Mouse (Mus musculus): ENCODE results near the gene Creb3l2.

Creb3l2 gene

DNA sequence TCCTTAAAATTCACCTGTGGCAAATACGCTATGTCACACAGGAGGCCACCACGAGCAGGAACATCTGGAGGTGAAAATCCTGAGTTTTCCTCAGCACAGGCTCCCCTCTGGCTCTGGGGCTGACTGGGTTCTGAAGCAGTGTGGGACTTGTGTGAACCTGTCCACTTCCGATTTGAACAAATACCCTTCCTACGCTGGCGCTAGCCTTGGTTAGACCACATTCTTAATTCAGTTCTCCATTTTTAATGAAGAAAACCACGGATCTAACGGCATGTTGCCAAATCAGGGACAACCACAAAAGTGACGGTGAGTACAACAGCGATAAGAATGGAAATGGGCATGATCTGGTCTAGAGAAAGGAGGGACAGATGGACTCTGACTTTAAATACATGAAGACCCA lies 157.1 kb downstream of the Creb3l2 start:
- POLR2A ChIA-PET = no interaction called here

DNA sequence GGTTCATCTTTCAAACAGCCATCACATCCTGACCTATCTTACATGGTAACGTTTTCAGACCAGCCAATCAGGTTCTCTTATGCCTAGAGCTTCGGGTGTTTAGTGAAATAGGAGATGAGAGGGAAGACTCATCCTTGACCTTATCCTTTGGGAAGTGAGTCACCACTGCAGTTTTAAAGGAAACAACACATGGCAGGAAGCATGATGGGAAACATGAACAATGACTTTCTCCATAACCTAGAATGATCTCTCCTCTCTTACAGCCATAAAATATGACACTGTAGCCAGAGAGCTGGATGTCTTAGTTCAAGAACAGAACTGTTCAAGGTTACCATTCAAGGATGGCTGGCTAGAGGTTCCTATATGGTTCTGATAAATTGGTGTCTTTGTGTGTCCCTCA lies 158.6 kb downstream of the Creb3l2 start:
- ChIA-PET CTCF (no interaction called here), POLR2A (interaction anchor here in 1 of 4 experiments (0.7 kb wide), 1 partner anchor 270 kb away, joined by 3 read pairs; no protein-coding TSS in a partner anchor)

More for the DNA sequence above, 157.1 kb downstream of the Creb3l2 start:
- CTCF ChIA-PET = no interaction called here

DNA sequence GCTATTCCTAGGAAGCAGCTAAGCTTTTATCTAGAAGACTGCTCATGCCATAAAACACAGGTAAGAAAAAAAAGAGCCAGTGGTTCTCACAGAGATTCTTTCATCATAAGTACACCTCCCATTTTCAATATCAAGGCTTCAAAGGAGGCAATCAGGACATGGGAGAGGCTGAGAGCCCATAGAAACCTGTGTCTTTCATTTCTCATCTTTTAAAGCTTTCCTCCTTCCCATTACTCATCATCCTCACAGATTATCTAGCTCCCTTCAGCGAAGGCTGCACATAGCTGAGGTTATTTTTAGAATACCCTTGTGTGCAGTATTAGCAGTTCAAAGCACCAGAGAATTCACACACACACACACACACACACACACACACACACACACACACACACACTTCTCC lies 159.3 kb downstream of the Creb3l2 start:
- POLR2A ChIA-PET = interaction anchor here in 1 of 4 experiments (0.7 kb wide), 1 partner anchor 270 kb away, joined by 3 read pairs; no protein-coding TSS in a partner anchor
- CTCF ChIA-PET = interaction anchor here in 1 of 4 experiments (0.6 kb wide), 1 partner anchor 77 kb away, joined by 4 read pairs; no protein-coding TSS in a partner anchor

Measured in embryonic stem cell, embryonic (primary cell).